In the genomic region with DNA sequence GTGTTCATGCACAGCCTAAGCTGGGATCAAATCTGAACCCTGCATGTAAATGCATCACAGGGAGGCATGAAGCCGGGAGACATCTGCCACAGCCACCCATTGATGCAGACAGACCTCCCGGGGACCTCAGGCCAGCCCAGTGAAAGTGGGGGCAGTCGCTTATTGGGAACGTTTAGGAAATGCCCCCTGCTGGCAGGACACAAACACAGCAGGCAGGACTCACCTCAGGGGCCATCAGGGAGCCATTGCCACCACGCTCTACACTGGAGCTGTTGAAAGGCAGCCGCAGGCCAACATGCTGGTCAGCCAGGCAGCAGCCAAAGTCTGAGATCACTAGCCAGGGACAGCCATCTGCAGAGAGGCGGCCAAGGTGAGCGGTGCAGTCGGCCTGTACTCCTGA, we compare ENCODE assay signal across 11 mouse cellular contexts. TPM values are rescaled to one million over a fixed set of nuclear protein-coding genes. Genes with fewer than 3 reads are reported as not detected.
A peak's percentile ranks its signal among the peaks of the same experiment; 100 is the strongest.
DNase-seq lines count a peak whose midpoint lies in the region; ATAC-seq and TF ChIP-seq lines count a peak whose summit lies in the region.
"Had no signal": no experiment of that assay in that cellular context is flagged by ENCODE, and none has a peak within 500 bp of the region (broad histone marks: within the 10 kb centered on the region; RNA-seq: fewer than 3 reads in every experiment).

No protein-coding gene starts in this region.

- no peak overlapping the region for H3K4me2 ChIP-seq in midbrain, embryonic 14.5 days (ENCODE audit: low read length)
- H3K4me2 ChIP-seq in midbrain, embryonic 16.5 days (ENCODE audit: low read length), result no peak overlapping the region
- H3K4me2 ChIP-seq in stomach, postnatal 0 days (replicated peaks; ENCODE audit: low read depth), result no peak overlapping the region
- no peak overlapping the region for H3K4me2 ChIP-seq in forebrain, embryonic 11.5 days (ENCODE audit: low read depth, low read length, severe bottlenecking)

- peak; percentile 90 for DNase-seq in heart, adult 11 months
- DNase-seq in heart, postnatal 25 days (ENCODE audit: low spot score), result no peak
- DNase-seq in midbrain, embryonic 14.5 days, result peak; percentile 40
- DNase-seq in stomach, postnatal 0 days (ENCODE audit: low spot score), result no peak
- no peak for DNase-seq in forebrain, embryonic 11.5 days (ENCODE audit: low spot score)
- no peak for DNase-seq in left cerebral cortex, adult 8-10 months (ENCODE audit: low spot score in 2 of 2)
- DNase-seq: cerebellum, adult 8-10 months; layer of hippocampus, postnatal 36 days had no signal

- no peaks in the 10 kb centered on the region for H3K27me3 ChIP-seq in midbrain, embryonic 14.5 days (ENCODE audit: control insufficient read depth, insufficient read depth, low read length)
- H3K27me3 ChIP-seq in midbrain, embryonic 16.5 days (ENCODE audit: control insufficient read depth, insufficient read depth, low read depth, low read length), result no peaks in the 10 kb centered on the region
- no peaks in the 10 kb centered on the region for H3K27me3 ChIP-seq in stomach, postnatal 0 days (ENCODE audit: control insufficient read depth, insufficient read depth, low read length)
- no peaks in the 10 kb centered on the region for H3K27me3 ChIP-seq in forebrain, embryonic 11.5 days (ENCODE audit: control insufficient read depth, insufficient read depth, low read length)

- H3K27ac ChIP-seq in midbrain, embryonic 14.5 days (replicated peaks; ENCODE audit: low read depth, low read length), result no peak overlapping the region
- no peak overlapping the region for H3K27ac ChIP-seq in midbrain, embryonic 16.5 days (ENCODE audit: low read length)
- H3K27ac ChIP-seq in cortical plate, adult 2 months (ENCODE audit: insufficient read depth, low read length), result no peak overlapping the region
- H3K27ac ChIP-seq in stomach, postnatal 0 days (replicated peaks), result no peak overlapping the region
- no peak overlapping the region for H3K27ac ChIP-seq in forebrain, embryonic 11.5 days (ENCODE audit: low read depth, low read length)

- no peaks in the 10 kb centered on the region for H3K4me1 ChIP-seq in midbrain, embryonic 14.5 days (ENCODE audit: control insufficient read depth, insufficient read depth, low read length)
- H3K4me1 ChIP-seq in midbrain, embryonic 16.5 days (ENCODE audit: control insufficient read depth, insufficient read depth, low read length), result no peaks in the 10 kb centered on the region
- peaks cover 2% of the 10 kb centered on the region for H3K4me1 ChIP-seq in cortical plate, adult 2 months (ENCODE audit: control insufficient read depth, insufficient read depth, low read length)
- H3K4me1 ChIP-seq in stomach, postnatal 0 days (replicated peaks; ENCODE audit: control insufficient read depth, insufficient read depth), result no peaks in the 10 kb centered on the region
- H3K4me1 ChIP-seq in forebrain, embryonic 11.5 days (replicated peaks; ENCODE audit: control insufficient read depth, insufficient read depth, low read length), result no peaks in the 10 kb centered on the region

- no peak for ATAC-seq in midbrain, embryonic 14.5 days (ENCODE audit: low FRiP score, low TSS enrichment)
- ATAC-seq in midbrain, embryonic 16.5 days, result no peak
- ATAC-seq in stomach, postnatal 0 days (ENCODE audit: low FRiP score, low TSS enrichment), result no peak
- no peak for ATAC-seq in forebrain, embryonic 11.5 days (replicated peaks; ENCODE audit: low FRiP score)
- ATAC-seq: forebrain, embryonic 14.5 days had no signal

- no peak overlapping the region for H3K4me3 ChIP-seq in midbrain, embryonic 14.5 days (replicated peaks; ENCODE audit: low read depth, low read length)
- no peak overlapping the region for H3K4me3 ChIP-seq in midbrain, embryonic 16.5 days (ENCODE audit: low read depth, low read length)
- H3K4me3 ChIP-seq in cortical plate, adult 2 months (ENCODE audit: insufficient read depth, low read length), result no peak overlapping the region
- H3K4me3 ChIP-seq in stomach, postnatal 0 days (ENCODE audit: low read depth, low read length), result no peak overlapping the region
- no peak overlapping the region for H3K4me3 ChIP-seq in forebrain, embryonic 11.5 days (ENCODE audit: low read depth, low read length)

- intact Hi-C loops in heart, postnatal 25 days (cut with DNase I), result no loop called here

- TF ChIP-seq CTCF in cortical plate, adult 2 months (IDR thresholded peaks at IDR 0.05; ENCODE audit: extremely low read depth, insufficient read depth, low read length), result 0 out of 2 replicates have a peak, but pooled peaks have one; percentile 19
- TF ChIP-seq CTCF in stomach, postnatal 0 days (IDR thresholded peaks at IDR 0.05; ENCODE audit: low read depth), result peak; percentile 67

- WGBS in midbrain, embryonic 14.5 days, result 69% methylated on average over 9 of the region's 9 CpGs
- WGBS in midbrain, embryonic 16.5 days, result 66% methylated on average over 9 of the region's 9 CpGs
- WGBS in stomach, postnatal 0 days, result 75% methylated on average over 9 of the region's 9 CpGs
- 73% methylated on average over 9 of the region's 9 CpGs for WGBS in forebrain, embryonic 11.5 days

- TF ChIP-seq POLR2A in cortical plate, adult 2 months (IDR thresholded peaks at IDR 0.05; ENCODE audit: extremely low read depth, insufficient read depth, low read length), result no peak

- H3K9me3 ChIP-seq in midbrain, embryonic 14.5 days (ENCODE audit: control insufficient read depth, low read length), result no peaks in the 10 kb centered on the region
- no peaks in the 10 kb centered on the region for H3K9me3 ChIP-seq in midbrain, embryonic 16.5 days (replicated peaks; ENCODE audit: control insufficient read depth, low read length, poor library complexity, severe bottlenecking)
- H3K9me3 ChIP-seq in stomach, postnatal 0 days (ENCODE audit: control insufficient read depth, low read length), result no peaks in the 10 kb centered on the region
- no peaks in the 10 kb centered on the region for H3K9me3 ChIP-seq in forebrain, embryonic 11.5 days (ENCODE audit: control insufficient read depth, low read length)

- TF ChIP-seq EP300 in stomach, postnatal 0 days (optimal IDR thresholded peaks at IDR 0.05), result no peak

- no peak overlapping the region for H3K9ac ChIP-seq in midbrain, embryonic 14.5 days (replicated peaks; ENCODE audit: low read length)
- H3K9ac ChIP-seq in midbrain, embryonic 16.5 days (ENCODE audit: low read depth, low read length), result no peak overlapping the region
- no peak overlapping the region for H3K9ac ChIP-seq in stomach, postnatal 0 days (ENCODE audit: low read length)
- H3K9ac ChIP-seq in forebrain, embryonic 11.5 days (ENCODE audit: low read length), result no peak overlapping the region

- H3K36me3 ChIP-seq in midbrain, embryonic 14.5 days (ENCODE audit: control insufficient read depth, insufficient read depth, low read length), result peaks cover 75% of the 10 kb centered on the region
- H3K36me3 ChIP-seq in midbrain, embryonic 16.5 days (ENCODE audit: control insufficient read depth, insufficient read depth, low read length), result peaks cover 26% of the 10 kb centered on the region
- peaks cover 29% of the 10 kb centered on the region for H3K36me3 ChIP-seq in stomach, postnatal 0 days (ENCODE audit: control insufficient read depth, insufficient read depth, low read length)
- peaks cover 5% of the 10 kb centered on the region; the same call in 1 of the 2 replicates for H3K36me3 ChIP-seq in forebrain, embryonic 11.5 days (ENCODE audit: control insufficient read depth, insufficient read depth, low read length)

RNA-seq across cellular contexts. Expression of gene Pink1, which starts 10.3 kb away (rescaled TPM):
- 100 to 1,000 TPM; 560 to 591 TPM for total RNA-seq in heart, postnatal 25 days (2021)
- 54.1 and 74.7 TPM in 2 replicates for polyA plus RNA-seq in midbrain, embryonic 14.5 days (2014; fragmentation: Nextera tagmentation; extraction: Ambion mirVana)
- 95.4 and 103 TPM in 2 replicates for polyA plus RNA-seq in midbrain, embryonic 16.5 days (2015; fragmentation: Nextera tagmentation; extraction: Ambion mirVana)
- polyA plus RNA-seq in cortical plate, adult 2 months (2012; rRNA removed), result 411 and 422 TPM in 2 replicates
- polyA plus RNA-seq in stomach, postnatal 0 days (2015; fragmentation: Nextera tagmentation; extraction: Ambion mirVana), result 62.1 and 77.1 TPM in 2 replicates
- 19.4 and 21.5 TPM in 2 replicates for polyA plus RNA-seq in forebrain, embryonic 11.5 days (2014; fragmentation: Nextera tagmentation; extraction: Ambion mirVana)
- 100 to 1,000 TPM; 329 to 369 (median 363) TPM for total RNA-seq in left cerebral cortex, adult 8-10 months (2022)

RNA-seq across cellular contexts. Expression of gene Ddost, which starts 11.3 kb away (rescaled TPM):
- total RNA-seq in heart, postnatal 25 days (2021), result 10 to 100 TPM; 63.6 to 68.4 TPM
- polyA plus RNA-seq in midbrain, embryonic 14.5 days (2014; fragmentation: Nextera tagmentation; extraction: Ambion mirVana), result 177 and 184 TPM in 2 replicates
- polyA plus RNA-seq in midbrain, embryonic 16.5 days (2015; fragmentation: Nextera tagmentation; extraction: Ambion mirVana), result 201 and 208 TPM in 2 replicates
- 96.7 and 99.4 TPM in 2 replicates for polyA plus RNA-seq in cortical plate, adult 2 months (2012; rRNA removed)
- polyA plus RNA-seq in stomach, postnatal 0 days (2015; fragmentation: Nextera tagmentation; extraction: Ambion mirVana), result 253 and 258 TPM in 2 replicates
- polyA plus RNA-seq in forebrain, embryonic 11.5 days (2014; fragmentation: Nextera tagmentation; extraction: Ambion mirVana), result 200 and 227 TPM in 2 replicates
- total RNA-seq in left cerebral cortex, adult 8-10 months (2022), result 100 to 1,000 TPM in 1 of 4 experiments, 10 to 100 TPM in 3; 92.1 to 102 (median 93.0) TPM

RNA-seq across cellular contexts. Expression of gene Cda, which starts 52.0 kb away (rescaled TPM):
- 1 to 10 TPM; 1.3 to 1.8 TPM for total RNA-seq in heart, postnatal 25 days (2021)
- 2.4 and 4.6 TPM in 2 replicates for polyA plus RNA-seq in midbrain, embryonic 14.5 days (2014; fragmentation: Nextera tagmentation; extraction: Ambion mirVana)
- polyA plus RNA-seq in midbrain, embryonic 16.5 days (2015; fragmentation: Nextera tagmentation; extraction: Ambion mirVana), result 4.4 and 4.8 TPM in 2 replicates
- 2.9 and 3.7 TPM in 2 replicates for polyA plus RNA-seq in cortical plate, adult 2 months (2012; rRNA removed)
- polyA plus RNA-seq in stomach, postnatal 0 days (2015; fragmentation: Nextera tagmentation; extraction: Ambion mirVana), result 12.5 and 15.2 TPM in 2 replicates
- polyA plus RNA-seq in forebrain, embryonic 11.5 days (2014; fragmentation: Nextera tagmentation; extraction: Ambion mirVana), result 1.9 and 2.2 TPM in 2 replicates
- 1 to 10 TPM; 3.4 to 5.3 (median 4.4) TPM for total RNA-seq in left cerebral cortex, adult 8-10 months (2022)

Comparison
In these comparisons a context has a peak if more than half of its experiments do, and no peak if none do; other contexts are left out.
1. DNase-seq: peak in heart, adult 11 months (single experiment) and midbrain, embryonic 14.5 days (single experiment); none in heart, postnatal 25 days (single experiment), stomach, postnatal 0 days (single experiment), forebrain, embryonic 11.5 days (single experiment) and left cerebral cortex, adult 8-10 months (0 of 2).